Mouse (Mus musculus) neutrophil, adult 83 days (primary cell): ENCODE measurements around the gene Lgi1. TPM values are rescaled to one million over a fixed set of nuclear protein-coding genes. Genes with fewer than 3 reads are reported as not detected.

Experiments used
- total RNA-seq, 2 experiments: library from RNA; stranded (reverse); gene quantifications; one replicate each; pipeline ENCODE4 v1.2.4; 2023

The Lgi1 gene
- total RNA-seq = not detected

DNA sequence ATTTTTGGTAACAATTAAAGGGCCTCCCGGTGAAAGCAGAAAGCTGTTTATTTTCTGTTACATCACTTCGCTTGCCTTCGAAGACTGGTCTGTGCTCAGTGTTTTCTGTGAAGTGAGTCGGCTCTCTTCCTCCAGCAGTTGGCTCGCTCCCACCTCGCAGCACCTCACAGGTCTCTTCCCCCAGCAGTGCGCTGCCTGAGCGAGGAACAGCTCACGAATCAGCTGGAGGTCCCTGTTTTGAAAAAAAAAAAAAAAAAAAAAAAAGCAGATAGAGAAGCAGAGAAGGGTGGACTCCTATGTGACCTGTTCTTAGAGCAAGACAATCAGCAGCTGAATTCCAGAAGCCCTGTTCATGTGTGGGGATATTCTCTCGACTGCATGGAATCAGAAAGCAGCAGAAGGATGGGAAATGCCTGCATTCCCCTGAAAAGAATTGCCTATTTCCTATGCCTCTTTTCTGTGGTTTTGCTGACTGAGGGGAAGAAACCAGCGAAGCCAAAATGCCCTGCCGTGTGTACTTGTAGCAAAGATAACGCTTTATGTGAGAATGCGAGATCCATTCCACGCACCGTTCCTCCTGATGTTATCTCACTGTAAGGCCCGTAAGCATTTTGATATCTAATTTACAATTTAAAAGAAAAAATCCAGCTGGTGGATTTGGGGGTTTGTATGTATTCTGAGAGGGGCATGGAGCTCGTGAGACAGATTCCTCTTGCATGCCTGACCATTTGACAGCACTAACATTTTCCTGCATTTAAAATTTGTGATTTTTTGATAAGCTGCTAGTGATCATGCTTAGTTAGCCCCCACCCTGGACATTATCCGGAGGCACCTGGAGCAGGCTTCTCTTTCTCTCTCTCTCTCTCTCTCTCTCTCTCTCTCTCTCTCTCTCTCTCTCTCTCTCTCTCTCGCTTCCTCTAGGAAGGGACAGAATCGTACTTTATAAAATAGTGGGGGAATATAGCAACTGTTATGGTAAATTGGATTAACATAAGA, at the start of gene Lgi1:
Gene Lgi1 (plus strand): TSS at position 32 of the 996 bp plus-strand sequence.

DNA sequence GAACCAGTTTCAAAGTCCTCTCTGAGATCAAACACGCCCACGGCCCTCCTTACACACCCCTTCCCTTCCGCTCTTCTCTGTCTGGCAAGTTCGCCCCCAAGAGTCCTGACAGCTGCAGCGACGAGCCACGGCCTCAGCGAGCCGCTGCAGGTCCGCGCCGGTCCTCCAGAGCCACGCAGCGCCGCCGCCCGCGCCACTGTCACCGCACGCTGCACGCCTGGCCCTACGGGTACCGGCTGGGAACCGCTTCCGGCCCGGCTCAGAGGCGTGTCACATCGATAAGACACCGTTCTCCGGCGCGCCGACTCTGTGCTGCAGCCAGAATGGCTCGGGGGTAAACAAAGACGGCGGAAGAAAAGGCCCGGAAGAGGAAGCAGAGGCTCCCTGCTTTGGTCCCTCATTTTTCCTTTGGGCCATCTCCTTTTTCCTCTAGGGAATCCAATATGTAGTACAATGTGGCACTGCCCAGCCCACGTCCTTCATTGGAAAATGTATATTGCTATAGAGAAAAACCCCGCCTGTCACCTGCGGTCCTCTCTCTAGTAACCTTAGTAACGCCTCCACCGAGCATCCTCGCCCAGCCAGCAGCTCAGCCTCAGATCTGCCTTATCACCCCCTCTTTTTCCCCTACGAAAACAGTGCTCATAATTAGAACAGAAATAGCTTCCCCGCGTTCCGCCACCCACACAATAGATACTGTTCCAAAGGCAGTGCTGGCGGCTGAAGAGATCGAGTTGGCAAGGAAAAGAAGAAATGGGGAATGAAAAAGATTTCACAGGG, 40.2 kb upstream of the Lgi1 start, which contains the start of gene Fra10ac1:
Gene Fra10ac1 (minus strand): TSS at position 252 of the 780 bp plus-strand sequence.

Other genes with a start within 250 kb of the Lgi1 start
- gene Myof, start 221.0 kb upstream of the Lgi1 start, total RNA-seq = 10 to 100 TPM; 19.7 to 23.8 TPM
- gene Cep55, start 209.5 kb upstream of the Lgi1 start, total RNA-seq = 10 to 100 TPM; 17.5 to 17.9 TPM
- under 1 TPM; 0.29 to 0.48 TPM for gene Ffar4, start 167.5 kb upstream of the Lgi1 start, total RNA-seq
- not detected for gene Rbp4, start 139.3 kb upstream of the Lgi1 start, total RNA-seq
- gene Pde6c, start 131.8 kb upstream of the Lgi1 start, total RNA-seq = not detected
- 1 to 10 TPM; 5.8 to 7.7 TPM for gene Fra10ac1, start 40.4 kb upstream of the Lgi1 start, total RNA-seq
- 1 to 10 TPM; 1.7 to 1.9 TPM for gene Slc35g1, start 131.4 kb downstream of the Lgi1 start, total RNA-seq
- not detected for gene Plce1, start 216.6 kb downstream of the Lgi1 start, total RNA-seq